ENCODE assay signal across 9 mouse cellular contexts in the genomic region with DNA sequence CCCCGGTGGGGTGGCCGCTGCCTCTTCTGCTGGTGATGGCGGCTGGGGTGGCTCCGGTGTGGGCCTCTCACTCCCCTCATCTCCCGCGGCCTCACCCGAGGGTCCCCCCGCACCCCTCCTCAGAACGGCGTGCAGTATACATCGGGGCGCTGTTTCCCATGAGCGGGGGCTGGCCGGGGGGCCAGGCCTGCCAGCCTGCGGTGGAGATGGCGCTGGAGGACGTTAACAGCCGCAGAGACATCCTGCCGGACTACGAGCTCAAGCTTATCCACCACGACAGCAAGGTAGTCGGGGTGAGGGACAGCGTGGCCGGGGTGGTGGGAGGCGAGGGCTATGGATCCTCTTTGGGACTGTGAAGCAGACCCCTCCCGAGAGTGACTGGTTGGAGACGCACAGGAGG. TPM values are rescaled to one million over a fixed set of nuclear protein-coding genes. Genes with fewer than 3 reads are reported as not detected.
DNase-seq lines count a peak whose midpoint lies in the region; ATAC-seq and TF ChIP-seq lines count a peak whose summit lies in the region.
"Had no signal": no experiment of that assay in that cellular context is flagged by ENCODE, and none has a peak within 500 bp of the region (broad histone marks: within the 10 kb centered on the region; RNA-seq: fewer than 3 reads in every experiment).

No protein-coding gene starts in this region.

- TF ChIP-seq CTCF in heart, adult 2 months (IDR thresholded peaks at IDR 0.05): no peak
- no peak for TF ChIP-seq CTCF in spleen, adult 2 months (IDR thresholded peaks at IDR 0.05; ENCODE audit: extremely low read depth, insufficient read depth, insufficient read length, insufficient replicate concordance)
- TF ChIP-seq CTCF in intestine, postnatal 0 days (IDR thresholded peaks at IDR 0.05; ENCODE audit: low read depth): no peak

- no peaks in the 10 kb centered on the region for H3K9me3 ChIP-seq in intestine, postnatal 0 days (ENCODE audit: control insufficient read depth)
- H3K9me3 ChIP-seq: G1E had no signal

- H3K4me2 ChIP-seq in intestine, postnatal 0 days (replicated peaks; ENCODE audit: low read depth): peak overlapping the region; percentile 89

- H3K79me2 ChIP-seq in heart, adult 2 months (replicated peaks; ENCODE audit: control insufficient read depth, insufficient read depth, low read length): no peaks in the 10 kb centered on the region

- TF ChIP-seq EP300 in heart, adult 2 months (IDR thresholded peaks at IDR 0.05; ENCODE audit: insufficient read depth, low read depth, low read length): no peak

- 0 out of 2 replicates have a peak, but pooled peaks cover 2% of the 10 kb centered on the region for H3K4me1 ChIP-seq in heart, adult 2 months (ENCODE audit: control insufficient read depth, insufficient read depth, low read length)
- peaks cover 16% of the 10 kb centered on the region for H3K4me1 ChIP-seq in spleen, adult 2 months (ENCODE audit: control insufficient read depth, insufficient read depth, insufficient read length)
- H3K4me1 ChIP-seq in intestine, postnatal 0 days (replicated peaks; ENCODE audit: control insufficient read depth, insufficient read depth, low read length): peaks cover 7% of the 10 kb centered on the region; the same call in 1 of the 2 replicates

- H3K27me3 ChIP-seq in heart, adult 2 months (ENCODE audit: control insufficient read depth, insufficient read depth, low read length): 0 out of 2 replicates have a peak, but pooled peaks cover 2% of the 10 kb centered on the region
- peaks cover 5% of the 10 kb centered on the region; the same call in 1 of the 2 replicates for H3K27me3 ChIP-seq in spleen, adult 2 months (ENCODE audit: control insufficient read depth, insufficient read depth, low read length)
- peaks cover 9% of the 10 kb centered on the region; the same call in 1 of the 2 replicates for H3K27me3 ChIP-seq in intestine, postnatal 0 days (replicated peaks; ENCODE audit: control insufficient read depth, insufficient read depth, low read length)

- DNase-seq in heart, adult 2 months: peak; percentile 4 to 30
- DNase-seq in heart, adult 11 months: no peak
- DNase-seq in spleen, adult 2 months (ENCODE audit: low read depth in 1 of 2, low spot score in 2 of 2): no peak
- no peak for DNase-seq in spleen, postnatal 36 days (ENCODE audit: low spot score in 2 of 2)
- DNase-seq in neural tube, embryonic 10.5 days (ENCODE audit: extremely low spot score, low spot score): peak; percentile 47
- DNase-seq in adrenal gland, adult (ENCODE audit: inconsistent age in 2 of 2, low spot score in 1 of 2): no peak
- no peak for DNase-seq in frontal cortex, adult 2 months (ENCODE audit: extremely low spot score in 1 of 2, low spot score in 1 of 2)

- ATAC-seq in intestine, postnatal 0 days: no peak

- intact Hi-C loops in heart, adult 2 months (cut with DNase I): no loop called here

- H3K36me3 ChIP-seq in heart, adult 2 months (ENCODE audit: control insufficient read depth, insufficient read depth, low read length): no peaks in the 10 kb centered on the region
- peaks cover 3% of the 10 kb centered on the region; the same call in 1 of the 2 replicates for H3K36me3 ChIP-seq in spleen, adult 2 months (ENCODE audit: control insufficient read depth, insufficient read depth, low read length)
- peaks cover 5% of the 10 kb centered on the region; the same call in 1 of the 2 replicates for H3K36me3 ChIP-seq in intestine, postnatal 0 days (ENCODE audit: control insufficient read depth, insufficient read depth)

- peak overlapping the region; percentile 24 for H3K9ac ChIP-seq in heart, adult 2 months (ENCODE audit: low read depth, low read length)
- peak overlapping the region; percentile 45; the same call in 1 of the 2 replicates for H3K9ac ChIP-seq in intestine, postnatal 0 days (ENCODE audit: low read depth, low read length)

- TF ChIP-seq POLR2A in heart, adult 2 months (IDR thresholded peaks at IDR 0.05; ENCODE audit: insufficient read depth, low read depth, low read length): no peak
- no peak for TF ChIP-seq POLR2A in spleen, adult 2 months (IDR thresholded peaks at IDR 0.05; ENCODE audit: low read depth, low read length)

- peak overlapping the region; percentile 47 for H3K4me3 ChIP-seq in heart, adult 2 months
- H3K4me3 ChIP-seq in spleen, adult 2 months (ENCODE audit: extremely low read depth, insufficient read depth, insufficient read length): peak overlapping the region; percentile 16; the same call in 1 of the 2 replicates
- H3K4me3 ChIP-seq in intestine, postnatal 0 days (ENCODE audit: low read depth, low read length): peak overlapping the region; percentile 49

- 36% methylated on average over 27 of the region's 27 CpGs for WGBS in heart, adult 2 months
- 41% methylated on average over 24 of the region's 27 CpGs for WGBS in spleen, adult 2 months
- WGBS in intestine, postnatal 0 days: 20% methylated on average over 27 of the region's 27 CpGs

- peak overlapping the region; percentile 26; the same call in 1 of the 2 replicates for H3K27ac ChIP-seq in heart, adult 2 months
- no peak overlapping the region for H3K27ac ChIP-seq in spleen, adult 2 months (ENCODE audit: insufficient read depth, low read length)
- no peak overlapping the region for H3K27ac ChIP-seq in intestine, postnatal 0 days (ENCODE audit: low read depth, low read length)

RNA-seq across cellular contexts. Expression of a gene that starts 5.1 kb away (rescaled TPM):
- total RNA-seq in heart, adult 2 months (2021): 1 to 10 TPM; 6.5 to 6.7 TPM
- polyA plus RNA-seq in heart, adult 2 months (2012; rRNA removed): 15.5 and 17.4 TPM in 2 replicates
- polyA plus RNA-seq in spleen, adult 2 months (2012; rRNA removed): 28.7 and 29.7 TPM in 2 replicates
- polyA plus RNA-seq in intestine, postnatal 0 days (2015; fragmentation: Nextera tagmentation; extraction: Ambion mirVana): 4.1 and 4.4 TPM in 2 replicates
- 430 and 435 TPM in 2 replicates for polyA plus RNA-seq in frontal cortex, adult 2 months (2012; rRNA removed)

RNA-seq across cellular contexts. Expression of a gene that starts 27.7 kb away (rescaled TPM):
- total RNA-seq in heart, adult 2 months (2021): not detected
- 0.09 TPM in 1 of 2 replicates, not detected in the other for polyA plus RNA-seq in heart, adult 2 months (2012; rRNA removed)
- not detected in 2 replicates for polyA plus RNA-seq in spleen, adult 2 months (2012; rRNA removed)
- not detected in 2 replicates for polyA plus RNA-seq in intestine, postnatal 0 days (2015; fragmentation: Nextera tagmentation; extraction: Ambion mirVana)
- 43.8 and 54.7 TPM in 2 replicates for polyA plus RNA-seq in frontal cortex, adult 2 months (2012; rRNA removed)
- polyA plus RNA-seq: G1E had no signal

RNA-seq across cellular contexts. Expression of a gene that starts 37.4 kb away (rescaled TPM):
- not detected for total RNA-seq in heart, adult 2 months (2021)
- not detected in 2 replicates for polyA plus RNA-seq in heart, adult 2 months (2012; rRNA removed)
- polyA plus RNA-seq in spleen, adult 2 months (2012; rRNA removed): 0.14 TPM in 1 of 2 replicates, not detected in the other
- not detected in 2 replicates for polyA plus RNA-seq in intestine, postnatal 0 days (2015; fragmentation: Nextera tagmentation; extraction: Ambion mirVana)
- 0.04 TPM in 1 of 2 replicates, not detected in the other for polyA plus RNA-seq in frontal cortex, adult 2 months (2012; rRNA removed)
- polyA plus RNA-seq: G1E had no signal

RNA-seq across cellular contexts. Expression of a gene that starts 47.2 kb away (rescaled TPM):
- total RNA-seq in heart, adult 2 months (2021): not detected
- polyA plus RNA-seq in heart, adult 2 months (2012; rRNA removed): not detected in 2 replicates
- polyA plus RNA-seq in spleen, adult 2 months (2012; rRNA removed): not detected in 2 replicates
- not detected in 2 replicates for polyA plus RNA-seq in intestine, postnatal 0 days (2015; fragmentation: Nextera tagmentation; extraction: Ambion mirVana)
- not detected in 2 replicates for polyA plus RNA-seq in frontal cortex, adult 2 months (2012; rRNA removed)
- polyA plus RNA-seq: G1E had no signal

RNA-seq across cellular contexts. Expression of a gene that starts 49.9 kb away (rescaled TPM):
- total RNA-seq in heart, adult 2 months (2021): 1 to 10 TPM in 1 of 2 experiments, under 1 TPM in 1; 0.94 to 1.4 TPM
- 2.3 and 4.3 TPM in 2 replicates for polyA plus RNA-seq in heart, adult 2 months (2012; rRNA removed)
- 0.62 and 0.75 TPM in 2 replicates for polyA plus RNA-seq in spleen, adult 2 months (2012; rRNA removed)
- 8.6 and 9.0 TPM in 2 replicates for polyA plus RNA-seq in intestine, postnatal 0 days (2015; fragmentation: Nextera tagmentation; extraction: Ambion mirVana)
- polyA plus RNA-seq in frontal cortex, adult 2 months (2012; rRNA removed): 30.3 and 40.6 TPM in 2 replicates
- polyA plus RNA-seq: G1E had no signal

Comparison
In these comparisons a context has a peak if more than half of its experiments do, and no peak if none do; other contexts are left out.
1. DNase-seq: peak in heart, adult 2 months (2 of 2) and neural tube, embryonic 10.5 days (single experiment); none in heart, adult 11 months (single experiment), spleen, adult 2 months (0 of 2), spleen, postnatal 36 days (0 of 2), adrenal gland, adult (0 of 2) and frontal cortex, adult 2 months (0 of 2).
2. RNA of a gene that starts 5.1 kb away (polyA plus RNA-seq): 430 to 435 TPM in frontal cortex, adult 2 months; 28.7 to 29.7 TPM in spleen, adult 2 months, 15.5 to 17.4 TPM in heart, adult 2 months and 4.1 to 4.4 TPM in intestine, postnatal 0 days; every median in the first group is over 10 times any median in the second.
3. RNA of a gene that starts 27.7 kb away (polyA plus RNA-seq): 43.8 to 54.7 TPM in frontal cortex, adult 2 months; not detected in spleen, adult 2 months, 0.09 TPM in heart, adult 2 months and not detected in intestine, postnatal 0 days; every median in the first group is over 10 times any median in the second.
4. Peak in every context shown above with its lines, with median percentiles within 50 percentile points of each other: H3K4me3 ChIP-seq.